Comparison of ENCODE assay signal across 8 mouse cellular contexts in genomic region chr11:3331756-3332642, GRCm38 (mm10). TPM values are rescaled to one million over a fixed set of nuclear protein-coding genes. Genes with fewer than 3 reads are reported as not detected.
A peak's percentile ranks its signal among the peaks of the same experiment; 100 is the strongest.
DNase-seq lines count a peak whose midpoint lies in the region; ATAC-seq lines count a peak whose summit lies in the region.

No protein-coding gene starts in this region.

- H3K27ac ChIP-seq in hindbrain, embryonic 16.5 days (ENCODE audit: low read depth, low read length), result peak overlapping the region; percentile 73

- peaks cover 20% of the 10 kb centered on the region for H3K4me1 ChIP-seq in hindbrain, embryonic 16.5 days (ENCODE audit: control insufficient read depth, insufficient read depth, low read depth, low read length)

- H3K36me3 ChIP-seq in hindbrain, embryonic 16.5 days (ENCODE audit: control insufficient read depth, insufficient read depth, low read length), result no peaks in the 10 kb centered on the region; the same call in 1 of the 2 replicates

- H3K4me3 ChIP-seq in hindbrain, embryonic 16.5 days (ENCODE audit: low read length), result peak overlapping the region; percentile 73

- peak overlapping the region; percentile 80 for H3K9ac ChIP-seq in hindbrain, embryonic 16.5 days (ENCODE audit: low read depth, low read length)

- under 1% methylated on average over 67 of the region's 75 CpGs for WGBS in hindbrain, embryonic 16.5 days

- H3K4me2 ChIP-seq in hindbrain, embryonic 16.5 days (ENCODE audit: low read length), result peak overlapping the region; percentile 99

- peak; percentile 97 for ATAC-seq in hindbrain, embryonic 16.5 days

- peak; percentile 99 for DNase-seq in WW6 (ENCODE audit: low read depth, low spot score)
- peak; percentile 73 to 89 for DNase-seq in cerebellum, postnatal 4 days (ENCODE audit: low spot score in 2 of 2)
- DNase-seq in gastrocnemius, adult 18-20 months (ENCODE audit: low spot score), result peak; percentile 93
- peak; percentile 87 to 94 for DNase-seq in left cerebral cortex, adult 18-20 months (ENCODE audit: low spot score in 2 of 2)
- peak; percentile 92 to 96 for DNase-seq in lung, postnatal 4 days
- DNase-seq in retina, postnatal 7 days (ENCODE audit: low read depth, low spot score), result peak; percentile 90
- peak; percentile 71 to 95 for DNase-seq in urinary bladder, adult 18-20 months (ENCODE audit: low spot score in 2 of 2)

- no peaks in the 10 kb centered on the region for H3K9me3 ChIP-seq in hindbrain, embryonic 16.5 days (ENCODE audit: control insufficient read depth, low read length)

- H3K27me3 ChIP-seq in hindbrain, embryonic 16.5 days (replicated peaks; ENCODE audit: control insufficient read depth, insufficient read depth, low read length), result no peaks in the 10 kb centered on the region

RNA-seq across cellular contexts. Expression of gene Pik3ip1, which starts 1.8 kb away (rescaled TPM):
- total RNA-seq in gastrocnemius, adult 18-20 months (2021), result 10 to 100 TPM; 27.2 to 30.8 TPM
- polyA plus RNA-seq in hindbrain, embryonic 16.5 days (2015; fragmentation: Nextera tagmentation; extraction: Ambion mirVana), result 30.8 and 36.1 TPM in 2 replicates
- total RNA-seq in left cerebral cortex, adult 18-20 months (2021), result 10 to 100 TPM; 27.8 to 32.3 TPM

RNA-seq across cellular contexts. Expression of gene Patz1, which starts 43.3 kb away (rescaled TPM):
- total RNA-seq in gastrocnemius, adult 18-20 months (2021), result 10 to 100 TPM; 11.3 to 12.7 TPM
- polyA plus RNA-seq in hindbrain, embryonic 16.5 days (2015; fragmentation: Nextera tagmentation; extraction: Ambion mirVana), result 35.2 and 40.7 TPM in 2 replicates
- total RNA-seq in left cerebral cortex, adult 18-20 months (2021), result 10 to 100 TPM; 46.7 to 47.6 TPM

Comparison
In these comparisons a context has a peak if more than half of its experiments do, and no peak if none do; other contexts are left out.
1. Peak in every context shown above with its lines: DNase-seq, ATAC-seq, H3K4me3 ChIP-seq and H3K27ac ChIP-seq.